Mouse (Mus musculus): ENCODE measurements around the gene Rexo1.

DNA sequence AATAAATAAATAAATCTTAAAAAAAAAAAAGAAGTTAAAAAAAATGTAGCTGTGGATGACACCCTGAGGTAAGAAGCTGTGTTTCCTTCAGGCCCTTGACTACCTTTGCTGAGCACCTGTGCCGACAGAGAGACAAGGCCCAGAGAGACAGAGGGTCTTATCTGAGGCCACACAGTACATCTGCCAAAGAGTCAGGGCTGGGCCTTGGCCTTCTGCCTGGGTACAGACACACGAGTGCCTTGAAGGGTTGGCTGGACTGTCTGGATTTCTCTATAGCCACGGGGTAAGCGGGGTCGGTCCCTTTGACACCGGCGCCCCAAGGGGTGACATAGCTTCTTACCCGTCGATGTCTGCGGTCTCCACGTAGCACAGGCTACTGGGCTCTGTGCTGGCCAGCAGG is 28.6 kb downstream of the Rexo1 start:
- no peak for TF ChIP-seq POLR2A (IDR thresholded peaks at IDR 0.05; ENCODE audit: insufficient read depth, low read depth, low read length)
- no peak for TF ChIP-seq CTCF (IDR thresholded peaks at IDR 0.05)
- TF ChIP-seq EP300 (IDR thresholded peaks at IDR 0.05; ENCODE audit: insufficient read depth, low read depth, low read length): no peak
